Mouse (Mus musculus): ENCODE measurements around the gene Fam185a.

DNA sequence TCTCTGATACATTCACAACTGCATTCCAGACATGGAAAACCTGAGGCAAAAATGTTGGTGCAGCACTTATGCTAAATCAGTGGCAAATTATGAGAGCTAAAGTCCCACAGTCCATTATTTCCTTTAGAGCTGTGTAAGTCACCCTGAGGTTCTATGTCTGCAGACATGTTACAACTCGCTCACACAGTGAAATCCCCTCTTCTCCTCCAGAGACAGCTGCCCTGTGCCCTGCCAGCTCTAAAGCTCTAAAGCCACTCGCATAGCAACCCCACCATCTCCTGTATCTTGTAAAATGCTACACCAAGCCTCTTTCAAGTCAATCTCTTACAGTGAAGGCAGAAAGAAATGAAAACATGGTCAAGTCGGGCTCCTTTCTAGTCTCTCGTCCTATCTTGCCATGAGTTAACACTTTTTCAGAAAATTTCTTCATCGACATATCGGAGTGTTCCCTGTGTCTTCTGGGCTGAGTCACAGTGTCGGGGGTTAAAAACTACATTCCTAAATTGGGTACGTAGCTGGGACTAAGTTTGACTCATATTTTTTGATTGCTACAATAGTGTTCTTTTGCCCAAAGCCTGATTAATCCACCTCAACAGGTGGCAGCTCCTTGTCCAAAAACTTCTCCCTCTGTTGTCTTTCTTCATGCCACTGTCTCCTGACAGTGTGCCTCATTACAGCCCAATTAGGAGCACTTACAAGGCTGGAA lies 68.7 kb downstream of the Fam185a start:
- TF ChIP-seq CTCF (IDR thresholded peaks at IDR 0.05; ENCODE audit: low read depth) (no peak), EP300 (optimal IDR thresholded peaks at IDR 0.05) (no peak)

All from stomach, postnatal 0 days (tissue).